Mouse (Mus musculus) cerebellum, adult 8-10 months (tissue): ENCODE results near the gene Ropn1l.

Experiments used
- DNase-seq: peaks from one replicate; pipeline ENCODE4 v3.0.0; 2022

Gene Ropn1l

GRCm38 (mm10) chr15:31453098-31453916 is at the start of gene Ropn1l:
Gene Ropn1l (minus strand): TSS chr15:31453737.
- peak; percentile 83 for DNase-seq

- no peak for DNase-seq
These were observed 49.5 kb upstream of the Ropn1l start for GRCm38 (mm10) chr15:31502996-31503395.

DNA sequence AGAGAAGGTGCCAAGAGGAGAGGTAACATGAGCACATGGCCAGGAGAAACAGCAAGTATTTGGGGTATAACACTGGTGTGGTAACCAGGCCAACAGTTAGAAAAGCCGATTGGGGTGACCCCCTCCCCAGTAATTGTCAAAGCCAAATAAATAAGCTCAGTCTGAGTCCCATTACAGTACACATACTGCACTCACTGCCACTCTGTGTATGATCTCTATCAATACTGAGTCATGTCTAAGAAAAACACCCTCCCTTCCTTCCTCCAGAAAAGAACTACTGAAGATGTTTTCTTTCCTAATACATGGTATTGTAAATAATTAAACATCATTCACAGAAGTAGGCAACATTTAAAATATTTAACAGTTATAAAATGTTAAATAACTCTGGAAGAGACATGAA is 48.8 kb upstream of the Ropn1l start:
- no peak for DNase-seq

DNA sequence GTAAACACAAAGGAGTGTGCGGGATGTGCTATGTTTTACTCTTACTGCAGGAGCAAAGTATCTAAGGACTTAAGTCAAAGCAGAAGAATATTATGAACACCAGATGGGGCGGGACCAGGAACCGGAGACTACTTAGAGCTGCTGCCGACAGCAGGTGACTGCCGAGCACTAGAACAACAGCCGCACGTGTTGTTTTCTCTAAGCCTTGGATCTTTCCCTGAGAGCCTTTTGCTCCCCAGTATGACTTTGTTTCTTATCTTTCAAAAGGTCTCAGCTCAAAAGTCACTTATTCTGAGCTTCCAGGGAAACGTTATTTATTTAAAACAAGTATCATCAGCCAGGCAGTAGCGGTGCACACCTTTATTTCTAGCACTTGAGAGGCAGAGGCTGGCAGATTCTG is 41.3 kb upstream of the Ropn1l start:
- DNase-seq = no peak

- DNase-seq = no peak
These were observed 40.8 kb upstream of the Ropn1l start for GRCm38 (mm10) chr15:31494310-31494709.

DNA sequence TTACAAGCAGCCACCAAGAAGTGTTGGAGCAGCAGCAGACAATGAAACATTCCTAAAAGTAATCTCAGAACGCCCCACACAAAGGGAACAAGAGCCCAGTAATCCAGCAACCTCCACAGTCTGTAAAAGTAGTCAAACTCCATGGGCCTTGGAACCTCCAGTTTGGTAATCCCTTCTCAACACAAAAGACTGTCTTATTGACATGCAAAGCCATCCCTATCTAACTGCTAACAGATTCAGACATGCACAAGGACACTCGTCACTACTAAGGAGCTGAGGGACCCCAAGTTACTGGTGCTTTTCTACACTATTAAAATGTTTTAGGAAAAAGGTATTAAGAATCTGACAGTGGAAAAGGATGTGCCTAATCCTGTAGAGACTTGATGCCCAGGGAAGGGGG is 33.9 kb upstream of the Ropn1l start:
- DNase-seq = no peak

DNA sequence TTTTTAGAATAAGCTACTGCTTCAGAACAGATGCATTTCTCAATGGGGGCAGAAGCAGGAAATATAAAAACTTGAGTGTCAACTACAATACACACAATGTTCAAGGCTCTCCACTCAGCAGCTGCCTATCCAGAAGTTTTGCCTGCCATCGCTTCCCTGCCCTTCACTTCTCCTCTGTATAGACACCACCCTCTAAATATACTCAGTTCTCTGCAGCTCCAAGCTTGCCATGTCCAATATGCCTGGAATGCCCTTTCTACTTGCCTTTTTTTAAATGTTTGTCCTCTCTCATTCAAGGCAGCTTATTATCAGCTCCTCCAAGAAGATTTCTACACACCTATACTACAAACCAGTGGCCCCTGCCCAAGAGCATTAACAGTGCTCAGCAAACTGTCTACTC is 23.1 kb upstream of the Ropn1l start:
- no peak for DNase-seq

DNA sequence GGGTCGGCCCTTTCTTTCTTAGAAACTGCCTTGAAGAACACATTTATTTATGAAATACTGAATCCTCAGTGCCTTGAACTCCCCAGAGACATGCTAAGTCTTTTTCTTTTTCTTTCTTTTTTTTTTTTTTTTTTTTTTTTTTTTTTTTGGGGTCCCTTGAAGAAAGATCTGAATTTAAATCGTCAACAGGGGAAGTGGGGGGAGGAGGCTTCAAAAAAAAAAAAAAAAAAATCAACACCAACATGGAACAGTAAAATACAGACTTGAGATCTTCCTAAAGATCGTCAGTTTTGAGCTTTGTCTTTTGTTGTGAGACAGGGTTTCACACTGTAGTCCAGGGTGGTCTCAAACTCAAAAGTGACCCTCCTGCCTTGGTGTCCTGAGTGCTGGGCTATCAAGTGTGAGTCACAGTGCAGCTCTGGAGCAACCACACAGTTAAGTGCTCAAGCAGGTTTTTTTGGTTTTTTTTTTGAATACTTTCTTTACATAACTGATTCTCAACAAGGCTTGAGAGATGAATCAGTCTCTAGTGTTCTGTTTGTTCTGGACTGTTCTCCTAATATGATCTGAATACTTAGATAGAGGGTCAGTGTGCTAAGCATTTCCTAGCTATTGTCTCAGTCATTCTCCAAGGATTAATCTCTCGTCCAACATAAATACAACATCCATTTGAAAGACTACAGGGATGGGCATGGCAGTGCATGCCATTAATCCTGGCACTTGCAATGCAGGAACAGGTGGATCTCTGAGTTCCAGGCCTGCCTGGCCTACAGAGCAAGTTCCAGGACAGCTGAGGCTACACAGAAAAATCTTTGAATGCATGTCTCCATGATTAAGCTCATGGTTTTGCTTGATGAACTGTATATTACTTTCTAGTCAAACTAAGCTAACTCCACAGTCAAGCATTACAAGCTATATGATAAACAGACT is 19.4 kb upstream of the Ropn1l start:
- no peak for DNase-seq

- no peak for DNase-seq
These were observed 18.0 kb upstream of the Ropn1l start for GRCm38 (mm10) chr15:31471529-31471928.

DNA sequence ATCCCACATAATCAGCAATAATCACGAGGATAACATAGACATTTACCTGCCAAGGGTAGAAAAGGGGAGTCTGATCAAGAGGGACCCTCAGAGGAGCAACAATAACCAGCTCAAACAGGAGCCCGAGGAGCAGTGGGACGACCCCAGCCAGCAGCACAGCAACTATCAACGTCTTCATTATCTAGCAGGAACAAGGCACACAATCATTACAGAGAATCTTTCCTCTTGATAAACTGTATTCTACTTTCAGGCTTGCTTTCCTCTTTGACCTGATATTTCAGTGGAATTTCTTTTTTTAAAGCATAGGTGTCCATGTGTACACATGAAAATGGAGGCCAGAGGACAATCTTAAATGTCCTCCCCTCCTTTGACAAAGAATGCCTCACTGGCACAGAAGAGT is 16.0 kb upstream of the Ropn1l start:
- no peak for DNase-seq

- no peak for DNase-seq
These were observed 15.3 kb upstream of the Ropn1l start for GRCm38 (mm10) chr15:31468806-31469205.

DNA sequence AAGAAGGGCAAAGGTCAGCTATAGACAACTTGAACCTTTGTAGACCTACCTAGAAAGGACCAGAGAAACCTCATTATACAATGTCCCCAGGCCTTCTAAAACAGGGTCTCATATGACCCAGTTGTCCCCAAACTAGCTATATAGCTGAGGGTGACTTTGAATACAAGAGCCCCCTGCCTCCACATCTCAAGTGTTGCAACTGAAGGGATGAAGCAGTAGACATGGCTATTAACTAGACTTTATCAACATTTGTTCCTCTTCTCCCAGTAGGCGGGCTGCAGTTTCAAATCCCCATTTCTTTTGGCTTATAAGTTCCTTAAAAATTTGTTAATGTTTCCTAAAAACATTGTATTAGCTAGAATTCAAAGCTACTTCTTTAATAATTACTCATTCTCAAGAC is 13.2 kb upstream of the Ropn1l start:
- DNase-seq = no peak

DNA sequence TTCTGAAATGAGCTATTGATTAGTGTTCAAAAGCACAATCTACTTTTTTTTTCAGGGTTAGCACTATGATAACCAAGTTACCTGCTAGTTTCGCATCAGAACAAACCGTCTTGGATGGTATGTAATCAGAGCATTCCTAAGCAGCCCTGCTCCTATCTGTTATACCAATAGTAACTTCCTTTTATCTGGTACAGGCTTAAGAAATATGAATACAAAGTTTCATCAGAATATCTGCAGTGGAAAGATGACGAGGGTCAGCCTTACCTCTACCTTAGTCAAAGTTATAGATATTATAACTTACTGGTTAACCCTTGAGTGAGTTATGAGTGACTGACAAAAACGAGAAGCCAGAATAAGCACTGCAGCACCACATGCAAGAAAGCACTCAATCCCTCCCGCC is 12.8 kb upstream of the Ropn1l start:
- no peak for DNase-seq

GRCm38 (mm10) chr15:31465806-31466205 is 12.3 kb upstream of the Ropn1l start:
- no peak for DNase-seq

DNA sequence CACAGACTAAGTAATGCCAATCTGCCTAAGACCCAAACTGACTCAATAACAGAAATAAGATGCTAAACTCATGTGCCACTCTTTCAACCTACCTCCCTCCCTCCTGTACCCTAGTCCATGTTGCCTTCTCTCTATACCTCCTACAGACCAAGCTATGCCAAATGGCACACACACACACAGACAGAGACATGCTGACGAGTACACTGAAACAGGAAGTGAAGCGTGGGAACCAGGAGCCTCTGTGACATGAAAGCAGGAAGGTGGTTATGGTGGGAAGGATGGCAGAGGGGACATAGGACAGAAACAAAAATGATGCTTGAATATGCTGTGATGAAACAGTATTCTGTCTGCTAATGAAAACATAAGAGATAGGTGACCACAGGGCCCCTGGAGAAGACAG is 7.0 kb upstream of the Ropn1l start:
- DNase-seq = no peak

DNA sequence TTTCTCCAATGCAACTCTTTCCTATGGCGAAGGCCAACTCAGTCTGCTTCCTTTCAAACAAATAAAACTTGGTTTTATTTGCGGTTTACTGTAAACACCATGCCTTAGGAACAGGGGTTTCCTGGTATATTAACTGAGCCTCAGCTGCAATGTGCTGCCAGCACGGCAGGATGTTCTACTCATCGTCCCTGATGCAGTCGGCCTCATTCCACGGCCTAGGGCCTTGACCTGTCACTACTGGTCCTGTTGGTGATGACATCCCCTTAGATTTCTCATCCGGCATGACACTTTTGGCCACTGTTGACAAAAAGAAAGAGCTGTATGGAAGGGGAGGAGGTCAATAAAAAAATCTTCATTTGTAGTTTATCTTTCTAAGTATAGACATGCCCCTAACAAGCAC is 4.5 kb upstream of the Ropn1l start:
- DNase-seq = no peak

DNA sequence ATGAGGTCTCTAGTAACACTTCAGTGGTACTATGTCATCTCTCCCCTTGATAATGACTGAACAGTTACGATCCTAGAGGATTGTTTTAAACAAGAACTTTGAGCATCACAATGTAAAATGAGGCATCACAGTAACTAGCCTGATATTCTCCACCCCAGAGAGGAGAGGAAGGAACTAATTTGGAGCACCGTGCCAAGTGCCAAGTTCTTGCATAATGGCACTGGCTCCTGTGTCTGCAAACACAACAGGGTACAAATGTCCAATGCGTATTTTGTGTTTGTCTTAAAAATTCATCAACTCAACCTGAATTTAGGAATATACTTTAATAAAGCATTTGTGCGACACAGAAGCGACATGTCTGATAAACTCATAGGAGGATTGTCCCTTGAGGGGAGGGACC is 2.8 kb upstream of the Ropn1l start:
- no peak for DNase-seq

- no peak for DNase-seq
These were observed 1.3 kb upstream of the Ropn1l start for GRCm38 (mm10) chr15:31454861-31455295.

DNA sequence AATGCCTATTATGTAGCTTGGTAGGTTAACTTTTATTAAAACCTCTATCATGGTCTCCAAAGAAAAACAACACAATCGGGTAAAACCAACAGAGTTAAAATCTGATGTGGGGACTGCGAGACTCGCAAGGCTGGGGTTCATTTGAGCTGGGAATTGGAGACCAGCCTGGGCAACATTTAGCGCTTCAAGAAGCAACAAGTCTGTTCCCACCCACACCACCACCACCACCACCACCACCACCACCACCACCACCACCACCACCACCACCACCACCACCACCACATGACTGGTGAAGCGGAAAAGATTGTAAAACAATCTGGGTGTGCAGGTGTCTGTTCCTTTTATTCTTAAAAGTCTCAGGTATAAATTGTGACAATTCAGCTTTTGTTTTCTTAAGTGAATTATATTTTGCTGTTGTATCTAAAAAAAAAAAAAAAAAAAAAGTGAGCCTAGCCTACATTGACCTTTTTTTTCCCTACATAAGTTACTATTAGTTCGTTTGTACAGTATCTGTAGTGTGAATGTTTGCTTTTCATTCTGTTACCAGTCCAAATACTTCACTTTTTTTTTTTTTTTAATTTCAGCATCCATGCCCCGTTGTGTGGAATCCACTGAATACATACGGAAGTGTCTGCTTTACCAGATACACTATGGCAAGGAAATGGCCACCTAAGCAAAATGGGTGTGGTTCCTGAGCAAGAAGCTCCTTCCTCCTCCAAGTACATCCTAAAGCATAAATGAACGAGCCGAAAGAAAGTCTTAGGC is 741 bp upstream of the Ropn1l start:
- no peak for DNase-seq

DNA sequence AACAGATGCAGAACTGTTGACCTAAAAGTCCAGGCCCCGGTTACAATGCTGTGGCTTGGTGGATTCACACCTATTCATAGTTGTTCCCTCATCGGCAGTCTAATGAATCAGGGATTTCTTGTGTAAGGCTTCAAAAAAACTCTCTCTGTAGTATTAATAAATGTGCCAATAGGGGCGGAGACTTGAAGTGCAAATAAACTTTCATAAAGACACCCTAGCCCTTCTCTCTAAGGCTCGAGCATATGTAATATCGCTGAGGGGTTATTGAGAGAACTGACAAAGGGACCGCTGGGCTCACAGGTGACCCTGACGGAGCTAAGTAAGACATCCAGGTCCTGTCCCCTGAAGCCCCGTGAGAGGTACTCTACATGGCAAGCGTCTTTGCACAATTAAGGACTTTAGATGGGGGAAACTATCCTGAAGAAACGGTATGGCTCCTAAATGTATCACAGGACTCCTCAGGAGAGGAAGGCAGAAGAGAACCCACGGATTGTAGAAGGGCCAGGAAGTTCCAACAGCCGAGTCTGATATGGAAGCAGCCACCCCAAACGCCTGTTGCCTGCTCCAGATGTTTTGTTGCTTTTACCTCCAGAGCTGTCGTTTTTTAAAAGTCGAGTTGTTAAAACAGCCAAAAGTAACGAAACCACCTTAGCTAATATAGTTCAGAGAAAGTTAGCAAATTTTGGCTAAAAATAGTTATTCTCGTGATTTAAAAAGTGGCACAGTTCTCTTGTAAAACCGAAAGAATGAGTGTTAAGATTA is 1.0 kb downstream of the Ropn1l start:
- no peak for DNase-seq

DNA sequence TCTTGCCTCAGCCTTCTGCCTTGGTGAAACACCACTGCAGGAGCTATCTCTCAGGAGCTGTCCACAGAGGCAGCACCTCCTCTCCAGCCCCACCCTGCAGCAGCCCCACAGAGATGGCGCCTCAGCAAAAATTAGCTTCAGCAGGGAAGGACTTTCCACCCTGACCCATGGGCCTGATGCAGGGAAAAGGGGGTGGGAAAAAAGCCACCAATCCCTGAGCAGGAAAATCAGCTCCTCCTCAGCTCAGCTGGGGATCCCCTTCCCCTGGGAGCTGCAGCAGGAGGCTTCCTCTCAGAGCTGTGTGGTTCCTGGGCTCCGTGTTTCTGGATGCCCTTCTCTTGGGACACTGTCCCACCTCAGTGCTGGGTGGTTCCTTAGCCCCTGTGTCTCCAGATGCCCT is 3.8 kb downstream of the Ropn1l start:
- no peak for DNase-seq

DNA sequence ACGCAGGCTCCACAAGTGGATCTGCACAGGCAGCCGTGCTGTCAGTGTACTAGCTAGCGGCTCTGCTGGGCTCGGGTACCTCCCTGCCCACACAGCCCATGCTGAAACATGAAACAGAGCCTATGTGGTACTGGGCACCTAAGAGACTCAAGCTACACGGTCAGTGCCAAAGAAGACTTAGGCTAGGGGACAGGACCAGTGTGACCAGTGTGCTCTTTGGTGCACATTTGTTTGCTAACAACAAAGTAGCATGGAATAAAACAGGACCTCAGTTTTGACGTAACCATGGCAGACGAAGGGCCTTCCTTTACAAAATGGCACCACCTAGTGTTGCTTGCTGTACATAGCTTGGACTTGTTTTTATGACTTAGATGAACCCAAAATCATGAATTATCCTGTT is 6.4 kb downstream of the Ropn1l start:
- peak; percentile 31 for DNase-seq
